Mouse (Mus musculus): Measurements from ENCODE around the gene Ddc.

- no peak for TF ChIP-seq CTCF (IDR thresholded peaks at IDR 0.05; ENCODE audit: borderline replicate concordance, insufficient read depth, low read length)
- TF ChIP-seq POLR2A (IDR thresholded peaks at IDR 0.05; ENCODE audit: low read depth, low read length) = no peak
Measured at GRCm38 (mm10) chr11:11872140-11872795, 25.7 kb downstream of the Ddc start.

All from embryonic fibroblast, embryonic 13.5 days (primary cell).